Mouse (Mus musculus) cortical plate, adult 2 months (tissue): Measurements from ENCODE around the gene Gamt. TPM values are rescaled to one million over a fixed set of nuclear protein-coding genes. Genes with fewer than 3 reads are reported as not detected.

Experiments
- H3K27ac ChIP-seq: fragments of 200-500 bp; 2 replicates; pipeline ENCODE4 v1.5.1; 2012; ENCODE audit warnings: low read length, control low read depth, inconsistent platforms; ENCODE audit not compliant: insufficient read depth
- H3K4me1 ChIP-seq: fragments of 200-500 bp; 2 replicates; pipeline ENCODE4 v1.6.1; 2011; ENCODE audit warnings: low read length; ENCODE audit not compliant: control insufficient read depth, insufficient read depth
- H3K4me3 ChIP-seq: fragments of 200-500 bp; 2 replicates; pipeline ENCODE4 v1.5.1; 2011; ENCODE audit warnings: mild to moderate bottlenecking, low read length, control low read depth; ENCODE audit not compliant: insufficient read depth
- CTCF ChIP-seq: fragments of 200-500 bp; IDR thresholded peaks from 2 replicates; pipeline ENCODE4 v1.5.1; 2011; ENCODE audit warnings: mild to moderate bottlenecking, control low read depth, low read length; ENCODE audit not compliant: insufficient read depth; ENCODE audit errors: extremely low read depth
- POLR2A ChIP-seq: fragments of 200-500 bp; IDR thresholded peaks from 2 replicates; pipeline ENCODE4 v1.6.1; 2011; ENCODE audit warnings: mild to moderate bottlenecking, low read length, control low read depth; ENCODE audit not compliant: insufficient read depth; ENCODE audit errors: extremely low read depth
- polyA plus RNA-seq: library from polyadenylated mRNA; depleted of rRNA; stranded (reverse); fragments of >200 nt; gene quantifications from 2 replicates; pipeline ENCODE4 v1.2.3, GENCODE M21; 2012

Gene Gamt
- polyA plus RNA-seq, 1 experiment, result 59.6 TPM

- TF ChIP-seq CTCF (no peak), POLR2A (no peak)
- Histone ChIP-seq H3K27ac (no peak overlapping the region), H3K4me3 (no peak overlapping the region), H3K4me1 (no peaks in the 10 kb centered on the region)
Measured at GRCm38 (mm10) chr10:80288097-80288496, 27.3 kb upstream of the Gamt start.

- no peak overlapping the region for H3K27ac ChIP-seq
- H3K4me3 ChIP-seq, result no peak overlapping the region
- TF ChIP-seq POLR2A (no peak), CTCF (no peak)
- no peaks in the 10 kb centered on the region for H3K4me1 ChIP-seq
Measured at GRCm38 (mm10) chr10:80285222-80286070, 24.6 kb upstream of the Gamt start.

- Histone ChIP-seq H3K4me1 (no peaks in the 10 kb centered on the region), H3K27ac (no peak overlapping the region), H3K4me3 (no peak overlapping the region)
- TF ChIP-seq CTCF (no peak), POLR2A (no peak)
Measured at GRCm38 (mm10) chr10:80282481-80283441, 21.9 kb upstream of the Gamt start.

- Histone ChIP-seq H3K27ac (no peak overlapping the region), H3K4me3 (no peak overlapping the region), H3K4me1 (no peaks in the 10 kb centered on the region)
- TF ChIP-seq POLR2A (no peak), CTCF (no peak)
Measured at GRCm38 (mm10) chr10:80281921-80282371, 21.1 kb upstream of the Gamt start.

- TF ChIP-seq CTCF (no peak), POLR2A (no peak)
- no peaks in the 10 kb centered on the region for H3K4me1 ChIP-seq
- H3K4me3 ChIP-seq, result no peak overlapping the region
- no peak overlapping the region for H3K27ac ChIP-seq
Measured at GRCm38 (mm10) chr10:80281304-80281703, 20.5 kb upstream of the Gamt start.

GRCm38 (mm10) chr10:80279273-80279672 lies 18.5 kb upstream of the Gamt start:
- H3K4me1 ChIP-seq, result no peaks in the 10 kb centered on the region
- no peak overlapping the region for H3K27ac ChIP-seq
- TF ChIP-seq POLR2A (no peak), CTCF (no peak)
- H3K4me3 ChIP-seq, result no peak overlapping the region

GRCm38 (mm10) chr10:80278390-80278789 lies 17.6 kb upstream of the Gamt start:
- Histone ChIP-seq H3K27ac (no peak overlapping the region), H3K4me1 (no peaks in the 10 kb centered on the region; the same call in 1 of the 2 replicates), H3K4me3 (no peak overlapping the region)
- TF ChIP-seq POLR2A, result no peak
- no peak for TF ChIP-seq CTCF

- Histone ChIP-seq H3K27ac (no peak overlapping the region), H3K4me1 (no peaks in the 10 kb centered on the region; the same call in 1 of the 2 replicates), H3K4me3 (no peak overlapping the region)
- no peak for TF ChIP-seq POLR2A
- TF ChIP-seq CTCF, result no peak
Measured at GRCm38 (mm10) chr10:80276238-80276637, 15.4 kb upstream of the Gamt start.

GRCm38 (mm10) chr10:80273847-80274246 lies 13.0 kb upstream of the Gamt start:
- no peak overlapping the region for H3K27ac ChIP-seq
- TF ChIP-seq CTCF (no peak), POLR2A (no peak)
- no peak overlapping the region for H3K4me3 ChIP-seq
- peaks cover 10% of the 10 kb centered on the region for H3K4me1 ChIP-seq

GRCm38 (mm10) chr10:80271870-80272585 lies 11.2 kb upstream of the Gamt start:
- no peak for TF ChIP-seq CTCF
- TF ChIP-seq POLR2A, result no peak
- Histone ChIP-seq H3K27ac (no peak overlapping the region), H3K4me3 (no peak overlapping the region), H3K4me1 (peaks cover 16% of the 10 kb centered on the region)
